Mouse (Mus musculus) central nervous system, embryonic 11.5 days (tissue): ENCODE data around the gene Ints7. TPM values are rescaled to one million over a fixed set of nuclear protein-coding genes. Genes with fewer than 3 reads are reported as not detected.

Source experiments
- polyA plus RNA-seq: library from polyadenylated mRNA; depleted of rRNA; stranded (reverse); fragments of >200 nt; gene quantifications from 2 replicates; pipeline ENCODE4 v1.2.3, GENCODE M21; 2012; rRNA removed

Ints7 gene
- polyA plus RNA-seq: 42.0 and 64.0 TPM in 2 replicates

GRCm38 (mm10) chr1:191575458-191576247 lies at the start of gene Ints7, which contains the start of gene Dtl:
TSS of gene Ints7 (plus strand) at chr1:191575636.
TSS of gene Dtl (minus strand) at chr1:191575544.

Other genes starting within 250 kb of the Ints7 start
- 15.3 and 20.6 TPM in 2 replicates for gene Tmem206, start 249.7 kb upstream of the Ints7 start, polyA plus RNA-seq
- 25.8 and 30.2 TPM in 2 replicates for gene Ppp2r5a, start 172.4 kb upstream of the Ints7 start, polyA plus RNA-seq
- gene Dtl, start 92 bp upstream of the Ints7 start, polyA plus RNA-seq: 25.4 and 39.4 TPM in 2 replicates
- 18.9 and 27.9 TPM in 2 replicates for gene Lpgat1, start 142.2 kb downstream of the Ints7 start, polyA plus RNA-seq
- gene Nek2, start 245.8 kb downstream of the Ints7 start, polyA plus RNA-seq: 25.0 and 37.6 TPM in 2 replicates